Mouse (Mus musculus): ENCODE measurements around the gene Faap24. TPM values are rescaled to one million over a fixed set of nuclear protein-coding genes. Genes with fewer than 3 reads are reported as not detected.

Faap24 gene
- polyA plus RNA-seq (2012; fragmentation: generic; extraction: Trizol): 14.0 TPM
- long read RNA-seq, experiment 1, transcript Faap24-201 (4 exons, 1,857 nt): major isoform, 17 of 22 reads
- long read RNA-seq, experiment 1, partial matches to known transcripts: 1 of 22 reads
- long read RNA-seq, experiment 1, other reads (novel, unspliced or antisense): 3 of 22 reads
- long read RNA-seq, experiment 2, transcript Faap24-201 (4 exons, 1,857 nt): major isoform, 129 of 136 reads
- long read RNA-seq, experiment 2, partial matches to known transcripts: 0 of 136 reads
- long read RNA-seq, experiment 2, other reads (novel, unspliced or antisense): 3 of 136 reads

GRCm38 (mm10) chr7:35396542-35397168 is at the start of gene Faap24, which contains the start of gene Cep89:
Faap24 (minus strand) TSS chr7:35396836.
Cep89 (plus strand) TSS chr7:35397035.
- TF ChIP-seq USF1 (IDR thresholded peaks at IDR 0.05; ENCODE audit: low read depth): no peak
- TF ChIP-seq FOSL1 (IDR thresholded peaks at IDR 0.05; ENCODE audit: insufficient read depth, low read length, poor library complexity, severe bottlenecking): no peak
- TF ChIP-seq MYOD1 (IDR thresholded peaks at IDR 0.05; ENCODE audit: control insufficient read depth, insufficient read length, low read depth): no peak
- no peak for TF ChIP-seq CEBPB (IDR thresholded peaks at IDR 0.05; ENCODE audit: low read depth)
- no peak for TF ChIP-seq CTCF (IDR thresholded peaks at IDR 0.05; ENCODE audit: control insufficient read depth, insufficient read depth, insufficient read length)
- Histone ChIP-seq H3K4me3 (ENCODE audit: insufficient read depth, poor library complexity, severe bottlenecking) (peak within 1 kb of the TSS; percentile 75), H3K79me3 (ENCODE audit: low read depth) (peaks cover 14% of the 10 kb centered on the region), H3K27me3 (ENCODE audit: control insufficient read depth, insufficient read depth, insufficient read length) (no peaks in the 10 kb centered on the region), H3K79me2 (ENCODE audit: control insufficient read depth, insufficient read depth) (peaks cover 29% of the 10 kb centered on the region), H3K36me3 (ENCODE audit: control insufficient read depth, insufficient read depth) (peaks cover 18% of the 10 kb centered on the region), H3ac (ENCODE audit: control insufficient read depth, insufficient read length, low read depth) (peak within 1 kb of the TSS; percentile 72)

DNA sequence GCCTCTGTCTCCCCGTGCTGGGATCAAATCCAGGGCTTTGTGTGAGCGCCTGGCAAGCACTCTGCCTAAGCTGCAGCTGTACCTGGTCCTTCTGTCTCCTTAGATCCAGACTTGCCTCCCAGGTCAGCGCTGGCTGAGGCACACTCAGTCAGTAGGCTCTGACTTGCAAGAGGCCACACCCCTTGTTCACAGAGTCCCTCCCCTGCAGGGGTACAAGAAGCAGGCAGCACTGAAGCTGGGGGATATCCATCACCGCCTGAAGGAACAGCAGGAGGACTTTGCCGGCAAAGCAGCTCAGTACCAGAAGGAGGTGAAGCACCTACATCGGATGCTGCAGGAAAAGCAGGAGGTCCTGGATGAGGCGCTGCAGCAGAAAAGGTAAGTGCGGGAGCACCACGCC is 38.6 kb upstream of the Faap24 start:
- Histone ChIP-seq H3K79me3 (ENCODE audit: low read depth) (no peaks in the 10 kb centered on the region), H3K4me3 (ENCODE audit: insufficient read depth, poor library complexity, severe bottlenecking) (no peak overlapping the region), H3ac (ENCODE audit: control insufficient read depth, insufficient read length, low read depth) (no peak overlapping the region), H3K27me3 (ENCODE audit: control insufficient read depth, insufficient read depth, insufficient read length) (no peaks in the 10 kb centered on the region), H3K79me2 (ENCODE audit: control insufficient read depth, insufficient read depth) (no peaks in the 10 kb centered on the region), H3K36me3 (ENCODE audit: control insufficient read depth, insufficient read depth) (peaks cover 23% of the 10 kb centered on the region)
- TF ChIP-seq MYOG (IDR thresholded peaks at IDR 0.05; ENCODE audit: control insufficient read depth, extremely low read depth, insufficient read length): no peak
- TF ChIP-seq MYOD1 (IDR thresholded peaks at IDR 0.05; ENCODE audit: control insufficient read depth, insufficient read length, low read depth): no peak
- no peak for TF ChIP-seq FOSL1 (IDR thresholded peaks at IDR 0.05; ENCODE audit: insufficient read depth, low read length, poor library complexity, severe bottlenecking)
- no peak for TF ChIP-seq USF1 (IDR thresholded peaks at IDR 0.05; ENCODE audit: low read depth)
- no peak for TF ChIP-seq CEBPB (IDR thresholded peaks at IDR 0.05; ENCODE audit: low read depth)
- TF ChIP-seq CTCF (IDR thresholded peaks at IDR 0.05; ENCODE audit: control insufficient read depth, insufficient read depth, insufficient read length): no peak
- TF ChIP-seq MAX (IDR thresholded peaks at IDR 0.05): no peak

- no peak overlapping the region for H3ac ChIP-seq (ENCODE audit: control insufficient read depth, insufficient read length, low read depth)
- no peaks in the 10 kb centered on the region for H3K79me3 ChIP-seq (ENCODE audit: low read depth)
- TF ChIP-seq CTCF (IDR thresholded peaks at IDR 0.05; ENCODE audit: control insufficient read depth, insufficient read depth, insufficient read length) (no peak), MAX (IDR thresholded peaks at IDR 0.05) (no peak), MYOG (IDR thresholded peaks at IDR 0.05; ENCODE audit: control insufficient read depth, extremely low read depth, insufficient read length) (no peak), USF1 (IDR thresholded peaks at IDR 0.05; ENCODE audit: low read depth) (no peak), FOSL1 (IDR thresholded peaks at IDR 0.05; ENCODE audit: insufficient read depth, low read length, poor library complexity, severe bottlenecking) (no peak), MYOD1 (IDR thresholded peaks at IDR 0.05; ENCODE audit: control insufficient read depth, insufficient read length, low read depth) (no peak)
- no peaks in the 10 kb centered on the region for H3K27me3 ChIP-seq (ENCODE audit: control insufficient read depth, insufficient read depth, insufficient read length)
- no peaks in the 10 kb centered on the region for H3K79me2 ChIP-seq (ENCODE audit: control insufficient read depth, insufficient read depth)
- H3K36me3 ChIP-seq (ENCODE audit: control insufficient read depth, insufficient read depth): peaks cover 38% of the 10 kb centered on the region
- no peak overlapping the region for H3K4me3 ChIP-seq (ENCODE audit: insufficient read depth, poor library complexity, severe bottlenecking)
These were observed 31.5 kb upstream of the Faap24 start for GRCm38 (mm10) chr7:35428146-35428545.

- no peaks in the 10 kb centered on the region for H3K79me2 ChIP-seq (ENCODE audit: control insufficient read depth, insufficient read depth)
These were observed 26.4 kb upstream of the Faap24 start for GRCm38 (mm10) chr7:35423071-35423470.

DNA sequence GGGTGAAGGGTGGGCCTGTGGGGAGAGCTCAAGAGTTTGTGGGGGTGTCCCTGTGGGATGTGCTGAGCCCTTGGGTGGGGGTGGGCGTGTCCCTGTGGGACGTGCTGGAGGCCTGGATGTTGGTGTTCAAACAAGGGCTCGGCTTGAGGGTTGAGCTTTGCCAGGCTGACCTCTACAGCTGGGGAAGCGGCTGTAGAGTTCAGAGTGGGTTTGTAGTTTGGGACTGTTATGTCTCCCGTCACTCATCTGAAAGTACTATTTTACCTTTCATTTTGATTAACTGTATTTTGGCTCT is 20.0 kb upstream of the Faap24 start:
- peaks cover 28% of the 10 kb centered on the region for H3K36me3 ChIP-seq (ENCODE audit: control insufficient read depth, insufficient read depth)
- no peak overlapping the region for H3K4me3 ChIP-seq (ENCODE audit: insufficient read depth, poor library complexity, severe bottlenecking)
- no peak for TF ChIP-seq USF1 (IDR thresholded peaks at IDR 0.05; ENCODE audit: low read depth)
- no peak for TF ChIP-seq MYOD1 (IDR thresholded peaks at IDR 0.05; ENCODE audit: control insufficient read depth, insufficient read length, low read depth)
- no peak for TF ChIP-seq MYOG (IDR thresholded peaks at IDR 0.05; ENCODE audit: control insufficient read depth, extremely low read depth, insufficient read length)
- no peak for TF ChIP-seq FOSL1 (IDR thresholded peaks at IDR 0.05; ENCODE audit: insufficient read depth, low read length, poor library complexity, severe bottlenecking)
- no peak for TF ChIP-seq CEBPB (IDR thresholded peaks at IDR 0.05; ENCODE audit: low read depth)
- no peak for TF ChIP-seq MAX (IDR thresholded peaks at IDR 0.05)
- TF ChIP-seq CTCF (IDR thresholded peaks at IDR 0.05; ENCODE audit: control insufficient read depth, insufficient read depth, insufficient read length): no peak

More at GRCm38 (mm10) chr7:35423071-35423470, 26.4 kb upstream of the Faap24 start:
- TF ChIP-seq CEBPB (IDR thresholded peaks at IDR 0.05; ENCODE audit: low read depth) (no peak), MYOD1 (IDR thresholded peaks at IDR 0.05; ENCODE audit: control insufficient read depth, insufficient read length, low read depth) (no peak), FOSL1 (IDR thresholded peaks at IDR 0.05; ENCODE audit: insufficient read depth, low read length, poor library complexity, severe bottlenecking) (no peak), MYOG (IDR thresholded peaks at IDR 0.05; ENCODE audit: control insufficient read depth, extremely low read depth, insufficient read length) (no peak), CTCF (IDR thresholded peaks at IDR 0.05; ENCODE audit: control insufficient read depth, insufficient read depth, insufficient read length) (no peak), USF1 (IDR thresholded peaks at IDR 0.05; ENCODE audit: low read depth) (no peak), MAX (IDR thresholded peaks at IDR 0.05) (no peak)
- peaks cover 45% of the 10 kb centered on the region for H3K36me3 ChIP-seq (ENCODE audit: control insufficient read depth, insufficient read depth)
- H3ac ChIP-seq (ENCODE audit: control insufficient read depth, insufficient read length, low read depth): no peak overlapping the region
- H3K79me3 ChIP-seq (ENCODE audit: low read depth): no peaks in the 10 kb centered on the region
- H3K27me3 ChIP-seq (ENCODE audit: control insufficient read depth, insufficient read depth, insufficient read length): no peaks in the 10 kb centered on the region
- no peak overlapping the region for H3K4me3 ChIP-seq (ENCODE audit: insufficient read depth, poor library complexity, severe bottlenecking)

More for the DNA sequence above, 20.0 kb upstream of the Faap24 start:
- Histone ChIP-seq H3ac (ENCODE audit: control insufficient read depth, insufficient read length, low read depth) (no peak overlapping the region), H3K79me3 (ENCODE audit: low read depth) (no peaks in the 10 kb centered on the region), H3K79me2 (ENCODE audit: control insufficient read depth, insufficient read depth) (no peaks in the 10 kb centered on the region), H3K27me3 (ENCODE audit: control insufficient read depth, insufficient read depth, insufficient read length) (no peaks in the 10 kb centered on the region)

Data from C2C12 (cell line).